Mouse (Mus musculus) effector memory CD4-positive, alpha-beta T cell, adult 7 months (primary cell): ENCODE measurements around the gene Gm49450. TPM values are rescaled to one million over a fixed set of nuclear protein-coding genes. Genes with fewer than 3 reads are reported as not detected.

Experiments
- polyA plus RNA-seq: library from polyadenylated mRNA; unstranded; fragments of 100-300 nt; shearing (Covaris generic); gene quantifications from one replicate; pipeline ENCODE4 v1.2.1, GENCODE M21; 2017

Gm49450 gene
- not detected for polyA plus RNA-seq

GRCm38 (mm10) chr15:98953401-98954356 is at the start of gene Gm49450, which contains the start of gene Tuba1a:
Gene Gm49450, minus strand, starts transcription at chr15:98953551.
Gene Tuba1a, minus strand, starts transcription at chr15:98953703.

GRCm38 (mm10) chr15:98934217-98934839 is 19.0 kb downstream of the Gm49450 start, which contains the start of gene Tuba1b:
Gene Tuba1b, minus strand, starts transcription at chr15:98934565.

GRCm38 (mm10) chr15:98917538-98918498 is 35.5 kb downstream of the Gm49450 start, which contains the start of gene Lmbr1l:
Gene Lmbr1l, minus strand, starts transcription at chr15:98918231.

GRCm38 (mm10) chr15:98897928-98898800 is 55.2 kb downstream of the Gm49450 start, which contains the start of gene Dhh:
Gene Dhh, minus strand, starts transcription at chr15:98898540.

GRCm38 (mm10) chr15:98893940-98894745 is 59.2 kb downstream of the Gm49450 start, which contains the start of gene Rhebl1:
Gene Rhebl1, minus strand, starts transcription at chr15:98894540.

Other genes starting within 250 kb of the Gm49450 start
- 0.48 TPM for gene Ccdc65, start 245.3 kb downstream of the Gm49450 start, polyA plus RNA-seq
- not detected for gene Fkbp11, start 225.4 kb downstream of the Gm49450 start, polyA plus RNA-seq
- gene Arf3, start 190.3 kb downstream of the Gm49450 start, polyA plus RNA-seq = 84.9 TPM
- gene Wnt10b, start 175.4 kb downstream of the Gm49450 start, polyA plus RNA-seq = not detected
- not detected for gene Wnt1, start 163.7 kb downstream of the Gm49450 start, polyA plus RNA-seq
- gene Ddn, start 144.1 kb downstream of the Gm49450 start, polyA plus RNA-seq = 0.20 TPM
- gene Prkag1, start 122.0 kb downstream of the Gm49450 start, polyA plus RNA-seq = 111 TPM
- 21.8 TPM for gene Kmt2d, start 82.3 kb downstream of the Gm49450 start, polyA plus RNA-seq
- 29.6 TPM for gene Rhebl1, start 59.0 kb downstream of the Gm49450 start, polyA plus RNA-seq
- gene Dhh, start 55.0 kb downstream of the Gm49450 start, polyA plus RNA-seq = 0.09 TPM
- 95.0 TPM for gene Lmbr1l, start 35.3 kb downstream of the Gm49450 start, polyA plus RNA-seq
- gene Tuba1b, start 19.0 kb downstream of the Gm49450 start, polyA plus RNA-seq = 267 TPM
- 205 TPM for gene Tuba1a, start 152 bp upstream of the Gm49450 start, polyA plus RNA-seq
- gene Tuba1c, start 76.3 kb upstream of the Gm49450 start, polyA plus RNA-seq = 35.8 TPM
- not detected for gene Prph, start 101.6 kb upstream of the Gm49450 start, polyA plus RNA-seq
- gene Troap, start 121.0 kb upstream of the Gm49450 start, polyA plus RNA-seq = not detected
- gene C1ql4, start 134.3 kb upstream of the Gm49450 start, polyA plus RNA-seq = not detected
- 0.33 TPM for gene Dnajc22, start 139.6 kb upstream of the Gm49450 start, polyA plus RNA-seq
- gene Spats2, start 172.4 kb upstream of the Gm49450 start, polyA plus RNA-seq = 1.3 TPM